Mouse (Mus musculus) kidney, embryonic 16.5 days (tissue): ENCODE measurements around the gene Colq. TPM values are rescaled to one million over a fixed set of nuclear protein-coding genes. Genes with fewer than 3 reads are reported as not detected.

ENCODE experiments used
- ATAC-seq: fragments of 200-750 bp; cut with Nextera tagmentation; 2 replicates; pipeline ENCODE4 v1.8.0; 2017; ENCODE audit warnings: moderate TSS enrichment; ENCODE audit not compliant: low FRiP score, low TSS enrichment
- H3K27ac ChIP-seq: fragments of 300-500 bp; sonication (generic); 2 replicates; pipeline ENCODE4 v1.5.1; 2014; ENCODE audit warnings: low read length
- H3K27me3 ChIP-seq: fragments of 300-500 bp; sonication (generic); 2 replicates; pipeline ENCODE4 v1.6.1; 2014; ENCODE audit warnings: low read length, control low read depth, mixed read lengths; ENCODE audit not compliant: insufficient read depth
- H3K36me3 ChIP-seq: fragments of 300-500 bp; sonication (generic); 2 replicates; pipeline ENCODE4 v1.6.1; 2014; ENCODE audit warnings: low read length, control low read depth, mixed read lengths; ENCODE audit not compliant: insufficient read depth
- H3K4me1 ChIP-seq: fragments of 300-500 bp; sonication (generic); 2 replicates; pipeline ENCODE4 v1.6.1; 2014; ENCODE audit warnings: low read length, control low read depth, mixed read lengths; ENCODE audit not compliant: insufficient read depth
- H3K4me2 ChIP-seq: fragments of 300-500 bp; sonication (generic); replicated peaks from 2 replicates; pipeline ENCODE4 v1.6.1; 2014; ENCODE audit warnings: low read depth, low read length
- H3K4me3 ChIP-seq: fragments of 300-500 bp; sonication (generic); 2 replicates; pipeline ENCODE4 v1.5.1; 2014; ENCODE audit warnings: mild to moderate bottlenecking, low read length
- H3K9ac ChIP-seq: fragments of 300-500 bp; sonication (generic); replicated peaks from 2 replicates; pipeline ENCODE4 v1.6.1; 2014; ENCODE audit warnings: low read length
- H3K9me3 ChIP-seq: fragments of 300-500 bp; sonication (generic); 2 replicates; pipeline ENCODE4 v1.6.1; 2016; ENCODE audit warnings: low read length, control low read depth
- WGBS: fragments of 180-500 bp; shearing (Covaris S2); extraction: QIAGEN DNeasy Blood & Tissue Kit; methylation state at CpG from one replicate; pipeline ENCODE4 v1.1.7; 2014; 5-methylcytosine and 5-hydroxymethylcytosine counted together
- polyA plus RNA-seq: library from polyadenylated mRNA; unstranded; fragments of >200 nt; fragmentation: Nextera tagmentation; extraction: Ambion mirVana; gene quantifications from 2 replicates; pipeline ENCODE4 v1.2.1, GENCODE M21; 2015

Colq gene
- 2.8 and 3.2 TPM in 2 replicates for polyA plus RNA-seq

DNA sequence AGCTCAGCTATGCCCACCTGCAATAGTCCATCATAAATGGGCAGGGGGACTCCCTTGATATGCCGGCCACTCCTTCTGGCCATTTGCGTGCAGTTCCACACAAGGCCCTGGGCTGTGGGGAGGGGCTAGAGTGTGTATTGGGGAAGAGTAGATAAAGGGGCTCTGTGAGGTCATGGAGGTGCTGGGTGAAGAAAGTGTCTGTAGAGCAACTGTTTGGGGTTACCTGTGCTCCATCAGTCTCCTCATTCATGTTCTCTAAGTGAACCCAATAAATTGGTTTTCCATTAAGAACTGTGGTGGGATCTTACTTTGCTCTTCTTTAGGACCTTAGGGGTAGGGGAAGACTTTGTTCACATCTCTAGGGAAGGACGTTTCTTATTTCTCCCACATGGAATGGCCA, at the start of gene Colq:
Colq (minus strand) TSS at position 101 of the 400 bp plus-strand sequence.
- Histone ChIP-seq H3K36me3 (no peaks in the 10 kb centered on the region), H3K4me2 (no peak within 1 kb of the TSS), H3K4me3 (no peak within 1 kb of the TSS), H3K4me1 (no peaks in the 10 kb centered on the region), H3K27ac (no peak within 1 kb of the TSS), H3K9me3 (peaks cover 4% of the 10 kb centered on the region; the same call in 1 of the 2 replicates), H3K9ac (no peak within 1 kb of the TSS), H3K27me3 (no peaks in the 10 kb centered on the region)
- no peak for ATAC-seq
- 94% methylated on average over 3 of the region's 3 CpGs for WGBS

GRCm38 (mm10) chr14:31640346-31640889, 49.3 kb upstream of the Colq start, which contains the start of gene Gm49387:
Gene Gm49387 (minus strand): TSS chr14:31640878.
- H3K36me3 ChIP-seq: no peaks in the 10 kb centered on the region; the same call in 1 of the 2 replicates
- H3K9ac ChIP-seq: peak within 1 kb of the TSS; percentile 67
- H3K27me3 ChIP-seq: no peaks in the 10 kb centered on the region
- H3K9me3 ChIP-seq: no peaks in the 10 kb centered on the region
- peak; percentile 57 for ATAC-seq
- peak within 1 kb of the TSS; percentile 74 for H3K4me3 ChIP-seq
- WGBS: 2% methylated on average over 26 of the region's 26 CpGs
- peak within 1 kb of the TSS; percentile 60 for H3K4me2 ChIP-seq
- peaks cover 11% of the 10 kb centered on the region for H3K4me1 ChIP-seq
- peak within 1 kb of the TSS; percentile 94 for H3K27ac ChIP-seq

GRCm38 (mm10) chr14:31630677-31631076, 39.5 kb upstream of the Colq start:
- Histone ChIP-seq H3K4me1 (no peaks in the 10 kb centered on the region), H3K27ac (no peak overlapping the region), H3K4me3 (no peak overlapping the region), H3K27me3 (no peaks in the 10 kb centered on the region), H3K36me3 (no peaks in the 10 kb centered on the region), H3K9ac (no peak overlapping the region), H3K9me3 (no peaks in the 10 kb centered on the region), H3K4me2 (no peak overlapping the region)
- WGBS: 79% methylated on average over 7 of the region's 7 CpGs
- no peak for ATAC-seq

DNA sequence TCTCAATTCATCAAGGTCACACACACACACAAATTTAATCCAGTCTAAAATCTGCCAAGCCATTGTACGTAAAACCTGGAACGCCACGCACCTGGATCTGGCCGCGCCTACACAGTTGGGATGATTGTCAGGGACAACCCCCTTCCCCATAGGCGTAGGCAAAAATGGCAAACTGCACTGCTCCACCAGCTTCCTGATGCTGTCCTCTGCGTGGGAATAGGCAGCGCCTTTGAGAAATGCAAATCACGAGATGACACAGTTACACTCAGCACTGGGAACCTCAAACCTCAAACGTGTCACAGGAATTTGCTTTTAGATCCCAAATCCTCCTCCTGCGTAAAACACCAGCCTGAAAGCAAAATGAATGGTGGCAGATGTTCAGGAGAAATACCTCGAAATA, 31.6 kb upstream of the Colq start:
- Histone ChIP-seq H3K36me3 (no peaks in the 10 kb centered on the region), H3K27me3 (no peaks in the 10 kb centered on the region), H3K4me3 (no peak overlapping the region), H3K27ac (no peak overlapping the region), H3K9me3 (no peaks in the 10 kb centered on the region), H3K4me2 (no peak overlapping the region), H3K9ac (no peak overlapping the region), H3K4me1 (no peaks in the 10 kb centered on the region)
- 83% methylated on average over 12 of the region's 12 CpGs for WGBS
- ATAC-seq: no peak

DNA sequence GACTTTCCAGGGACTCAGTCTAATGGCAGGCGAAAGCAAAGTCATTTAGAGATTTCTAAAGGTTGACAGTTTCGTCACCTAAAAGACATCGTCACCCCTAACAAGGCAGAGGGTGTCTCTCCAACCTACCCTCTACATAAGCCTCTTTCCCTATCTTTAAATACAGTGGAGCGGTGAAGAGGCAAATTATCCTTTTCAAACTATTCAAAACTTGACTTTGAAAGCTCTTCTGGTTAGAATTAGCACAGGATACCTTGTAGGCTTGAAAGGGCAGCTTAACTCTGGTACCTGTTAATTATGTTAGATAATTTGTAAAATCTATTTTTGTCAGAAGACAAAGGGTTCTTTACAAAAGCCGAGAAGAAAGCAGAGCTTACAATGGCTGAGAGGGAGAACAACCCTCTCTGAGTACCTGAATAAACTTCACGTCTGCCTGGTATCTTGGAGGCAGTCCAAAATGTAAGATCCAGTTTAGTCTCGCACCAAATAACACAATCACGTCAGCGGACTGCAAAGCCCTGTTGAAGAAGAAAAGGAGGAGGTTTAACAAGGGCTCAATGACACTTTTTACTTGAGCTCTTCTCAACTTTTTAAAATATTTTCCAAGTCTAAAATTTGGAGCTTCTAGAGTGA, 29.6 kb upstream of the Colq start:
- H3K4me1 ChIP-seq: no peaks in the 10 kb centered on the region
- H3K27ac ChIP-seq: no peak overlapping the region
- ATAC-seq: no peak
- WGBS: 77% methylated on average over 9 of the region's 9 CpGs
- no peak overlapping the region for H3K4me3 ChIP-seq
- H3K36me3 ChIP-seq: no peaks in the 10 kb centered on the region
- no peak overlapping the region for H3K4me2 ChIP-seq
- H3K27me3 ChIP-seq: no peaks in the 10 kb centered on the region
- H3K9ac ChIP-seq: no peak overlapping the region
- no peaks in the 10 kb centered on the region for H3K9me3 ChIP-seq

DNA sequence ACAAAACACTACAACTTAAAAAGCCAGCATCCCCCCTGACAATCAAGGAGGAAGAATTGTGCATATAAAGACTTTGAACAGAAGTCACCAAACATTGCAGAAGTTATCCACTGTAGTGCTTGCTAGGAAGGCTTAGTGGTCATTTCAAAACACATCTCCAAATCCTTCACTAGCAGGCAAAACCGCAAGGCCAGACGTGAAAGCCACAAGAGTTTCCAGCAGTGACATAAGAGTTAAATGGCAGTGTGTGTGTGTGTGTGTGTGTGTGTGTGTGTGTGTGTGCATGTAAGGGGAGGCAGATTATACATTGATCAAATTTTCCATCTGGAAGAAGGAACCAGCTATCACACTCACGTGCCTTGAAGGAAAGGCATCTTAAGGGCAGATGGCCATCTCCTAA, 26.9 kb upstream of the Colq start:
- 86% methylated on average over 3 of the region's 3 CpGs for WGBS

DNA sequence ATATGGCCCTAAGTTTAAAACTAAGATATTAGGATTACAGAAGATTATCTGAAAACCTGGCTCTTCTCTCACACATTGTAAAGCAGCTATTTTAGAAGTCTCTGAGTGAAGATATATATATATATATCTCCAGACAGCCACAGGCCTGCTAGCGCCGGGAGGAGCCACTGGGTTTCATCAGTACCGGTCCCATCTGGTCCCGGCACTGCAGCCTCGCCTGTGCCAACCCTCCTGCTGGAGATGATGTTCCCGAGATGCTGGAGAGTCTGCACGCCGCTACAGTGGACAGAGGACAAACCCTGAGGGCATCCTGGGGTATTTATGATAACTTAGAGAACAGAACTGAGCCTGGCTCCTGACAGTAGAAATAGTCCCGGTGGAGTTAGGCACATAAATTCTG, 26.1 kb upstream of the Colq start:
- 0 out of 2 replicates have a peak, but pooled peaks cover 4% of the 10 kb centered on the region for H3K36me3 ChIP-seq
- no peak overlapping the region for H3K27ac ChIP-seq
- H3K4me3 ChIP-seq: no peak overlapping the region
- no peak for ATAC-seq
- no peak overlapping the region for H3K9ac ChIP-seq
- 88% methylated on average over 9 of the region's 9 CpGs for WGBS
- no peaks in the 10 kb centered on the region for H3K27me3 ChIP-seq
- peaks cover 3% of the 10 kb centered on the region; the same call in 1 of the 2 replicates for H3K4me1 ChIP-seq
- H3K4me2 ChIP-seq: no peak overlapping the region
- no peaks in the 10 kb centered on the region for H3K9me3 ChIP-seq

More for the DNA sequence above, 26.9 kb upstream of the Colq start:
- Histone ChIP-seq H3K4me2 (no peak overlapping the region), H3K27me3 (no peaks in the 10 kb centered on the region), H3K9me3 (no peaks in the 10 kb centered on the region), H3K27ac (no peak overlapping the region), H3K36me3 (0 out of 2 replicates have a peak, but pooled peaks cover 4% of the 10 kb centered on the region), H3K4me3 (no peak overlapping the region), H3K4me1 (peaks cover 3% of the 10 kb centered on the region; the same call in 1 of the 2 replicates), H3K9ac (no peak overlapping the region)
- no peak for ATAC-seq

DNA sequence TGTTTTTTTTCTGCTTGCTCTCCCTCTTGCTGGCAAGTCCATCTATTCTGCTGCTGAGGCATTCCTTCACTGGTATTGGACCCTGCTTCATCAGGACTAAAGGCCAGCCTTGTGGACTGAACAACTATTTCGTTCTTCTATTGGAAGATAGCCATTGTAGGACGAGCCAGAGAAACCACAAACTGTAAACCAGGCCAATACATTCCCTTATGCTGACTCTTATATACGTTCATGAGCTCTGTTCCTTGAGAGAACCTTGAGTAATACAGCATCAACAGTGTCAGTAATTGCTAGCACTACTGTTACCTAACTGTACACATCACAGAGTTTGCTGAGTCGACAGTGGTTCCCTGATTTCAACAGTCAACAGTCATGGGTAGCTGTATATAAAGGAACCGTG, 22.5 kb upstream of the Colq start:
- Histone ChIP-seq H3K4me2 (no peak overlapping the region), H3K9ac (no peak overlapping the region), H3K27ac (no peak overlapping the region), H3K4me3 (no peak overlapping the region), H3K27me3 (no peaks in the 10 kb centered on the region), H3K9me3 (no peaks in the 10 kb centered on the region), H3K4me1 (peaks cover 3% of the 10 kb centered on the region; the same call in 1 of the 2 replicates), H3K36me3 (0 out of 2 replicates have a peak, but pooled peaks cover 4% of the 10 kb centered on the region)
- no peak for ATAC-seq
- 88% methylated on average over 5 of the region's 5 CpGs for WGBS

DNA sequence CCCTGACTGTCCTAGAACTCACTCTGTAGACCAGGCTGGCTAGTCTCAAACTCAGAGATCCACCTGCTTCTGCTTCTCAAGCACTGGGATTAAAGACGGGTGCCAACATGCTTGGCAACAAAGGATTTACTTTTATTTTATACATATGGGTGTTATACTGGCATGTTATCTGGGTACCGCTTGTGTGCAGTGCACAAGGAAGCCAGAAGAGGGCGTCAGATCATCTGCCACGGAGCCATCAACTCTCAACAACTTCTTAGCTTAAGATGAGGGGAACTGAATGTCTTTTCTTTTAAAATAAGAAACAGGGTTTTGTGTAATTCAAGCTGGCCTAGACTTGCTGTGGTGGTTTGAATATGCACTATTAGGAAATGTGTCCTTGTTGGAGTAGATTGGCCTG, 20.8 kb upstream of the Colq start:
- Histone ChIP-seq H3K27me3 (no peaks in the 10 kb centered on the region), H3K36me3 (0 out of 2 replicates have a peak, but pooled peaks cover 4% of the 10 kb centered on the region), H3K9ac (no peak overlapping the region), H3K27ac (no peak overlapping the region), H3K4me3 (no peak overlapping the region), H3K4me2 (no peak overlapping the region), H3K9me3 (no peaks in the 10 kb centered on the region), H3K4me1 (peaks cover 3% of the 10 kb centered on the region; the same call in 1 of the 2 replicates)
- ATAC-seq: no peak
- WGBS: 65% methylated on average over 4 of the region's 4 CpGs

DNA sequence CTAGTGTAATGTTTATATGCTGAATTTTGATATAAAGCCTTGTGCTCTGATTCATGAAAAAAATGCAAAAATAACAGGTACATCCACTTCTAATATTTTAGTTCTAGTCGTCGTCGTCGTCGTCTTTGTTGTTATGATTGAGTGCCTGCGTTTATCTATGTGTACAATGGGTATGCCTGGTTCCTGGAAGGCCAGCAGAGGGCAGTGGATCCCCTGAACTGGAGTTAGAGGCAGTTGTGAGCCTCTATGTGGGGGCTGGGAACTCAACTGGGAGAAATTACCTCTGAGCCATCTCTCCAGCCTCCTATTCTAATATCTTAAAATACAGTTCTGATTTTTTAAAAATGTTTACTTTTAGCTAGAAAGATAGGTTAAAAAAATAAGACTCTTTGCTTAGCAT, 14.4 kb upstream of the Colq start:
- 57% methylated on average over 6 of the region's 6 CpGs for WGBS

More for the DNA sequence above, 14.4 kb upstream of the Colq start:
- Histone ChIP-seq H3K27me3 (no peaks in the 10 kb centered on the region), H3K27ac (no peak overlapping the region), H3K9ac (no peak overlapping the region), H3K9me3 (no peaks in the 10 kb centered on the region), H3K4me3 (no peak overlapping the region), H3K4me1 (no peaks in the 10 kb centered on the region), H3K4me2 (no peak overlapping the region), H3K36me3 (no peaks in the 10 kb centered on the region)
- no peak for ATAC-seq
